Mouse (Mus musculus) embryo, embryonic 10 days (tissue): Measurements from ENCODE around the gene Mapk10.
A peak's percentile ranks its signal among the peaks of the same experiment; 100 is the strongest.

Source experiments
- DNase-seq: peaks from one replicate; pipeline ENCODE4 v3.0.0-alpha.2; 2015; ENCODE audit warnings: low spot score

The Mapk10 gene

DNA sequence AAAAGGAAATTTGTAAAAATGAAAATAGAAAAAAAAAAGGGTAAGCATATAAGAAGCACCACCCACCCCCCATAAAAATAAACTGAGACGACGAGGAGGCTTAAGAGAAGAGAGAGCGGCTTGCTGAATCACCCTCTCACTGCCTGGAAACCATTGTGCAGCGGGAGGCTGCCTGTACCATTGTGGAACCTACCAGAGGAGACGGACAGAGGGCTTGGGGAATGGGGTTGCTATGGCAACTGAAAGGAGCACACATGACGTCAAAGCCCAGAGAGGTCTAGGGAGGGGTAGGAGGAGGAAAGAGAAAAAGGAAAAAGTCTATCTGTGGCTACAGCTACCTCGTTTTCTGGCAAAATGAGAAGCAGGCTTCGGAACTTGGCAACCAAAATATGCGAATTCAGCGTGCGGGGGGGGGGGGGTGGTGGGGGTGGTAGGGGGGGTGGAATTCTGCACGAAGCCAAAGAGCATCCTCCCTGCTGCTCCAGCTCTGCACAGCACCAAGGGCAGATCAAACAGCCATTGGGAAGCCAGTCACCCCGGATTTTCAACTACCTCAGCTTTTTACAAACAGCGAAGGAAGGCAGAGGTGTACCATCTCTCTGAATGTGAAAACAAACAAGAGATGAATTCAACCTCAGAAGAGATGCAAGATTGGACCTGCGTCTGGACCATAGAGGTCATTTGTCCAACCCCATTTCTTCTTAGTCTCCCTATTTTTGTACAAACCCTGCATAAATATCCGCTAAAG, at the start of gene Mapk10:
TSS of gene Mapk10 (minus strand) at position 234 of the 748 bp plus-strand sequence.
- peak; percentile 94 for DNase-seq

DNA sequence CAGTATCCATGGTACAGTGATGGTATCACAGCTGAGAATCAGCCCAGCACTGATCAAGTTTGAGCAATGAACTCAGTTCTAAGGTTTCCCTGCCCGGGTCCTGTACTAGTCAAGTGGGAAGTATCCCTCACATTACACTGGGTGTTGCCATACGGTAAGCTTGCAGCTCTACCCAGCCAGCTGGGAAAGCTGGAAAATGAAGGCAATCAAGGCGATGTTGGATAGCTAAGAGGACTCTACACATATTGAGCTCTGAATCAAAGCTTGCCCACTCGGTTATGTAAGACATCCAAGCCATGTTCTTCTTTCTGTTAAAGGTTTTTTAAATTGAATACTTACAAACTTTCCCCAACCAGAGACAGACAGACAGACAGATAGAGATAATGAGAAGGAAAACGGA, 45.0 kb upstream of the Mapk10 start:
- DNase-seq = no peak

DNA sequence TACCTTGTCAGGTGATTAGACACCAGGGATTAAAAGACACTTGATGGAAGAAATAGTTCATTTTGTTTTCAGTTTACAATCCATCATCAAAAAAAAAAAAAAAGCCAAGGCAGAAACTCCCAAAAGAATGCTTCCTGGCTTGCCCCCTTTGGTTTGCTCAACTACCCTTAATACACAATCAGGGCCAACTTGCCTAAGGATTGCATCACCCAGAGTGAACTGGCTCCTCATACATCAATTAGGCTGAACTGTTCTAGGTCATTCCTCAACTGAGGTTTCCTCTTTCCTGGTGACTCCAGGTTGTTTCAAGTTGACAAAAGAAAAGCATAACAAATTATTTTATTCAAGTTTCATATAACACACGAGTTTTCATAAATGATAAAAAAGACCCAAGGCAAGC, 31.3 kb upstream of the Mapk10 start:
- DNase-seq = no peak

DNA sequence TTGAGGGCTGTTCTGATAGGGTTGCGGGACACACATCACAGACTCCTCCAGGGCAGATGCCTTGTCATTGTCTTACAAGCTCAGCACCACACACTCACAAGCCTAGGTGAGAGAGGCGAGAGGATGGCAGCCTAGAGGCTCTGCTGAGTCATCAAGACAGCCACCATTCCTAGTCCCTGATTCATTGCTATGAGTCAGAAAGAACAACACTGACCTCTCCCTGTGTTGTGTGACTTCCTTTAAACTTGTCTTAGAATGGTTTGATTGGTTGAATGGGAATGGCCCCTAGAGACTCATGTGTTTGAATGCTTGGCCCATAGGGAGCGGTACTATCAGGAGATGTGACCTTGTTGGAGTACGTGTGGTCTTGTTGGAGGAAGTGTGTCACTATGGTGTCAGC, 20.7 kb upstream of the Mapk10 start:
- no peak for DNase-seq

DNA sequence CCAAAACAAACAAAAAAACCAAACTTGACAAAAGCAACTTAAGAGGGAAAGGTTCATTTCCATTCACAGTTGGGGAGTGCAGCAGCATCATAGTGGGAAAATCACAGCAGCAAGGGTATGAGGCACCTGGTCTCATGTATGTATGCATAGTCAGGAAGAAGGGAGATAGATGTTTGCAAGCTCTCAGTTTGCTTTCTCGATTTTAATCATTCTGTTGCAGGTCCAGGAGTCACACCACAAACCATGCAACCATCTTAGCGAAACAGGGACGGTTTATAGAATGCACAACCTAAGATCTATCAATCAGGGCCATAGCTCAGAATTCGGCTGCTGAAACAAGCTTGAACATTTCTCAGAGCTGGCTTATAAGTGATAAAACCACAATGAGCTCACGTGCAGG, 19.2 kb upstream of the Mapk10 start:
- no peak for DNase-seq

DNA sequence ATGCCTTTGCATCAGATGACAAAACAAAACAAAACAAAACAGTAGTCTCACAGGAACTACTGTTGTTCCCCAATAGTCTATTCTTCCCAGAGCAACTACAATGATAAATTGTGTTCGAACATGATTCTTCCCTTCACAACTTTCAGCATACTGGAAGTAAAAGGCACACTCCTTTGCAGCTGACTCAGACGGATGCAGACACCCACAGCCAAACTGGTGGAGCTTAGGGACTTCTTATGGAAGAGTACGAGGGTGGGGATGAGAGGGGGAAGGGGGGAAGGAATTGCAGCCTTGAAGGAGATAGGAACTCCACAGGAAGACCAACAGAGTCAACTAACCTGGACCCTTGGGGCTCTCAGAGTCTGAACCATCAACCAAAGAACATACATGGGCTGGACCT, 18.2 kb upstream of the Mapk10 start:
- DNase-seq = no peak

DNA sequence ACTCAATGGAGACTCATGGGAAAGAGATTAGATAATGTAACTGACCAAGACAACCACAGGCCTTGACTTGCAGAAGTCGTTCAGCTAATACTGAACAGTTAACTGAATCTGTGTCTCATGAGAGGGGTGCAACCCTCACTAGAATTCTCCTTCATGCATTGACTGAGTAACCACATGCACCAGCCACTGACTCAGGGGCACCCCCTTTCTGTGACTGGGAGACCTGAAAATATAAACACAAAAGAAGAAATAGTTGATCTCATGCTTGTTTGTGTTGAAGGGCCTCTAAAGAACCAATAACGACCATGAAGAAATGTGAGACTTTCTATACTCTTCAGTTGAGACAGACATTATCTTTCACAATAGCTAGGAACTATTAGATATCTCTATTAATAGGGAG, 10.9 kb upstream of the Mapk10 start:
- DNase-seq = no peak

DNA sequence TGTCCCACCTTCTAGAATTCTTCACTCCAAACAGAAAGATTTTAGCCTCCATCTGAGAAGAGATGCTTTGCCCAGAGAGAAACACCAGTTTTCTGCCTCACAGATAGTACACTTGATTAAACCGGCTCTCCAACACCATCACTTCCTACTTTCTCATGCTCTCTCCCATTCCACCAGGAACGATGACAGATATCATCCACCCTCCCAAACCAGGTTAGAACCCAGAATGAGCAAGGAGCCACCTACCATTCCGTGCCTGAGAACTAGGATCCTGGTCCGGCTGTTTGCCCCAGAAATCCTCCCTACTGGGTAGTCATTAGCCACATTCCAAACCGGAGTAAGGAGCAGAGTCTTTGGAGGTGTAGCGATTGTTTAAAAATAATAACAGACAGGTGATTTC, 490 bp downstream of the Mapk10 start:
- no peak for DNase-seq

DNA sequence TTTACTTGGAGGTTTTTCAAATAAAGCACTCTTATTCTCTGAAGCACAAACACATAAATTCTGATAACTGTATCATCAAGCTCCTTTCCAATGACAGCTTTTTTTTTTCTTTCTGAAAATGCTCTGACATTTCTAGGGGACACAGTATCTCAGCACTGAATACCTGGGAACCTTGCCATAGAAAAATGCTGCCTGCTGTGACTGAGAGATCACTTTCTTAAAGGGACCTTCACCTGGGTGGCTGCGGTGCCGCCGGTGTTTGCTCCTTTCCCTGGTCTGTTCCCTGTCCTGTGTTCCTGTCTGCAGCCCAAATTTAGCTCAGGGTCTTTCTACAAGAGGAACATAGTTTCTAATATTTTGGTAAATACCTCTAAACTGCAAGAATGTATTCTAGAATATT, 1.1 kb downstream of the Mapk10 start:
- DNase-seq = no peak

DNA sequence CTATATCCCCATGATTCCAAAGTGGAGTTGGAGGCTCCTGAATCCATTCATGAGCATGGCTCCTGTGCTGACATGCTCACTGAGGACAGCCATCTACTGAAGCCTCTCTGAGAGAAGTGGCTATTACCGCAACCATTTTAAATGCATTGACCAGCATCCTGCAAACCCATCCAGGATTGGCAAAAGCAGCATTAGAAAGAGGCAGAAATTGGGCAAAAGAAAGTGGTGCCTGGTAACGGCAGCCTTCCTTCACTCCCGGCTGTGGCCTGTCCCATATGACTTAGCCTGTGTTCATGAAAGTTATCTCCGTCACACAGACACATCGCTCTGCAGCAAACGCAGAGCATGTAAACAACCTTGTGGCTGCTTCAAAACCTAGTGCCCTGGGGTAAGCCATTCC, 1.6 kb downstream of the Mapk10 start:
- no peak for DNase-seq

DNA sequence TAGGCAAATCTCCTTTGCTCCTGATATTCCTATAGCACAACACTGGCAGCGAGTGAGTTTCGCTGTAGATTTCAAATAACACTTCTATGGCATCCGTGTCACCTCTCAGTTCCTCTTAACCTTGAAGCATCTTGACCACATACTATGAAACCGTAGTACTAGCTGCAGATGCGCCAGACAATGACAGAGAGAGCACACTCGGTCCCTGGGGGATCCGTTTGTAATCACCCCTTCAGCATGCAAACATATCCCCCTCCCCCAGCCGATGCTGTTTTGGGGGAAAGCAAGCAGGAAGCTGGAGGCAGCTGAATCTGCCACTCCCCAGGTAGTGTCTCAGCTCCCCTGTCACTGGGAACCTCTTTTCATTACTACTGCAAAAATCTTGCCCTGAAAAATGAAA, 2.3 kb downstream of the Mapk10 start:
- DNase-seq = no peak

DNA sequence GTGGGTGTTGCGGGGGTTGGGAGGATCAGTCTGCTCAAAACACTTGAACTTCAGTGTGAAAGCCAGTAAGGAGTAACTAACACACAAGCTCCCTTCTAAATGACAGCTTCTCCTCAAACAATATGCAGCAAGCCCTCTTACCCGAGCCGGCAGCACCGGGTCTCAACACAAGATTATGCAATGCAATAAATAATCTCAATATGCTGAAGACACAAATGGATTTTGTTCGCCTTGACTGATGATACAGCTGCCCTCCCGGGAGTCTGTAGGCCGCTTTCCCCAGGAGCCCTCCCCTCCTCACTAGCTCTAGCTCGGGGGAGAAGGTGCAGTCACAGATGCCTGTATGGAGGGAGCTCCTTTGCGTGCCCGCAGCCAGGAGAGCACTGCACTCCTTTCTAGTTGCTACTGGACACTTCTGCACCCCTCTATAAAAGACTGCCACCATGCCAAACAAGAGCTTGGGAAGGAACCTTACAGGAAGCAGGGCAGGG, 3.1 kb downstream of the Mapk10 start:
- no peak for DNase-seq

DNA sequence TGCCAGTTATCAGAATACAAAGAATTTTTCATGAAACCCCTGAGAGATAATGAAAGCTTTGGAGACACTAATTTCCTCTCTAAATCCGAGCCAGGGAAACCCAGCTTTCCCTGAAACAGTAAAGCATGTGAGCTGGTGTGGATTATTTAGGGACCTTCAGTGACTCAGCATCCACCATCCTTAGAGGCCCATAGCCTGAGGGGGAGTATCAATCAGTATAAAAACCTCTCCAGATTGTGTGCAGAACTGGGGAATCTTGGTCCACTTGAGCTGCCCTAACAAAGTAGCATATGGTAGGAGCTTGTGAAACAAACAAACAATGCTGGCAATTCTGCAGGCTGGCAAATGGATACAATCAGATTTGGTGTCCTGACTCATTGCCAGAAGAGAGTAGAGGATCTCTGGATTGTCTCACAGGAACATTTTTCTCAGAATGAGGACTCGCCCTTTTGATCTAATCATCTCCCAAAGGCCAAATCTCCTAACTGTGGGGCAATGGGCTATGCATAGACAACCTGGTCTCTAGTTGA, 13.3 kb downstream of the Mapk10 start:
- DNase-seq = no peak

DNA sequence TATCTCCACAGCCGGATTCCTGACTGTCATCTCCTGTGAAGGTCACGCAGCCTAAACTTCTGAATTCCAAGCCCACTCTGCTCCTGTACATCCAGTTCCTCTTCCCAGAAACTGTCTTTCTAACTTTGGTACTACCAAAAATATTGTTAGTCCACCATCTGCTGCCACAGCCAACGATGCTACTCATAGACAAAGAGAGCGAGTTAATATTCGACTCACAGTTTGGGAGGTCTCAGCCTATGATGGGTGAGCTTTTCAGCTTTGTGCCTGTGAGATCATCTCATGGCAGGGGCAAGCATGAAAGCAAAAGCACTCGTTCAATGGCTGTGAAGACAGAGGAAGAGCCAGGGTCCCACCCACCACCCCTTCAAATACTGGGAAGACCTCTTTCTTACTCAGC, 16.6 kb downstream of the Mapk10 start:
- DNase-seq = no peak

DNA sequence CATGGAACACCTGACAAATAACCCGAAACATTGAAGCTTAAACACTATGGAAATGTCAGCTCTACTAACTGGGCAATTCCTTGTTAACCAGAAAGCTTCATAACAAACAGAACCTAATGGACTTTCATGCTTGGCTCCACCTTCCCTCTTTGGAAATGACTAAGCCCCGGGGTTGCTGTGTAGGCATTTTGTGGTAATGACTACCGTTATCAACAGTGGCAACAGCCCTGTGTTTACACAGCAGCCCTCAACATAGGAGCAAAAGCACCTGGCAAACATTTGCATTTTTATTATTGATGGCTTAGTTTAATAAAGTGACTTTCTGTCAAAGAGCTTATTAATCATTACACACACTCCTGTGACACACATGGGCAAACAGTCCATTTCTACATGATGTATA, 17.4 kb downstream of the Mapk10 start:
- DNase-seq = no peak

DNA sequence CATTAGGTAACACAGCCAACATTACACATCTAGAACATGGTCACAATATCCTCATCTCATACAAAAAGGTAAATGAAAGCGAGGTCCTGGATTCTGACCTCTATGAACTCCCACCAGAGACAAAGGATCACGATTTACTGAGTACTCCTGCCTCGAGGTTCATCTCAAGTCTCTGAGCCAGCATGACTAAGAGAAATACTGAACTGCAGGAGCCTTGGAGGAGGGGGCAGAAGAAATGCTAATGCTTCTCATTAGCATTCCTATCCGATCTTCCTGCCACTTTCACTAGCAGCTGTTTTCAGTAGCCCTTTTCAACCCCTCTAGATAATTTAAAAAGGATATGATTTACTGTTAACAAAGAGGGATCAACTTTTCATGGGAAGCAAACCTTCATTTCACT, 19.6 kb downstream of the Mapk10 start:
- DNase-seq = no peak

DNA sequence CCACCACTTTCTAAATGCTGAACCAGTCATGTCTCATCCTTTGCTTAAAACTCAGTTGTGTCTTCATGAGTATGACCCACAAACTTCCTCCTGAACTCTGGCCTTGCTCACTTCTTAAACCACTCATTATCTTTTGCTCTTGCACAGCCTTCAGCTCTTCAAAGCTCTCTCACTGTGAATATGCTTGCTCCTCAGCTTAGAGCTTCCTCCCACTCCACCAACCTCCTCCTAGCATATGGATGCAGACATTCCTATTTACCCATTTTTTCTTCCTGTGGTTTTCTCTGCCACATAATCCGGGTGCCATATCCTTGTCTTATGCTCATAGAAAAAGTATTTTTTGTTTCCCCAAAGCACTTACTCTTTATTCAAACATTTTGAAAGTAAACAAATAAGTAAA, 26.9 kb downstream of the Mapk10 start:
- DNase-seq = no peak

DNA sequence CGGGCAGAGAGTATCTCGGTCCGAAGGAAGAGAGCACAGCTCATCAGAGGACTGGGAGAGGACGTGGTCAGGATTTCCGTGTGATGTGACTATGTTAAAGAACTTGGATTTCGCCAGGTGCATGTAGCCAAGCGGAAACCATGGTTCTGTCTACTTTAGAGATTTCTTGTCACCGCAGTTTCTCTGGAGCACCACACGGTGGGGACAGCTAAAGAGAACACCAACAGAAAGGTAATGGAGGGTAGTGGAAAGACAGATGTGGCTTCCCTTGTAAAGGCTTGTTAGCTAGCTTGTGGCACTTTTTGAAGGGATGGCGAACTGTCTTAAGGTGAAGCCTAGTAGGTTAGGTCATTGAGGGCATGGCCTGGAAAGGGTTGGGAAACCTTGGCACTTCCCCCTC, 29.5 kb downstream of the Mapk10 start:
- no peak for DNase-seq

DNA sequence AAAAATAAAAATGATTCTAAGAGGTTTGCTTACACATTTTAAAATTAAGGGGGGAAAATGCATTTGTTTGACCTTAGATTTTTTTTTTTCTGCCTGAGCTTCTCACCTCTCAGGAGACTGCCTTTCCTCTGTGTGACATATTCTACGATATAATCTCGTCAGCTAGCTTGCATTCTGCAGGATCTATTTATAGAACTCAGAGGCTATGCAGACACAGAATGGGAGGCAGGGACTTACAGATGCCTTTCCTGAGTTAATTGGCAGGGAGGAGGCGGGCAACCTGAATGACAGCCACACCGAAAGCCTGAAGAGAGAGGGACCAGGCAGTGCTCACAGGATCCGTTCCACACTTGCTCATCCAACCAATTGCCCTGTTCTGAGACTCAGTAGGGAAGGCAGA, 34.1 kb downstream of the Mapk10 start:
- DNase-seq = no peak

DNA sequence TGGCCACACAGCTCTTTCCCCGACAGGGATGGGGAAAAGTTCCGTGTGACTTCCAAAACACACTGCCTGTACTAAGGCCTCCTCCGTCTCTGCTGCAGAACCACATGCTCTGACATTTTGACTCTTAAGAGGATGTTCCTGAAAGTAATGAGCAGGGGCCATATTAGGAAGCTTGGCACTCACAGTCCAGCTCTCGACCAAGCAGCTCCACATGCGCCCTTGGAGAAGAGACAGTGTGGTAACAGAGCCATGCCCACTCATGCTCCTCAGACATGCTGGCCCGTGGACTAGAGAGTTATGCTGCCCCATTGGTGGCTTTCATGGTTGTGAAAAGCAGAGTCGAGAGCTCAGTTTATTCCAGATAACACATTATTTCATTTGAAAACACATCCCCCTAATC, 35.1 kb downstream of the Mapk10 start:
- no peak for DNase-seq

DNA sequence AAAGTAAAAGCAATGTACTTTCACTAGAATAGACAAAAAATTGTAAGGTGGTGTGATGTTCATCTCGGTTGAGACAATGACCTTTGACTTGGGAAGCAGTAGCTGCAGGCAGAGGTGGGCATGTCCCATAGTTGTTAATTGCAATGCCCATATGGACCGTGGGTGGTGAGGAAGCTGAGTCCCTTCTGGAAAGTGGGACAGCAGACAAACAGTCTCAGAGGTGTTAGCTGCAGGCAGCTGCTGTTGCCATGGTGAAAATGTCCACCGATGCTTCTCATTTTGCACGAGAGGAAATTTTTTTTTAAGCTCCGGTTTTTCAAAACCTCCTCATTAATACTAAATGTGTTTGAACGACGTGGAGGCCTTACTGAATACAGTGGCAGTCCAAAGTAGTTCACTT, 36.5 kb downstream of the Mapk10 start:
- DNase-seq = no peak

DNA sequence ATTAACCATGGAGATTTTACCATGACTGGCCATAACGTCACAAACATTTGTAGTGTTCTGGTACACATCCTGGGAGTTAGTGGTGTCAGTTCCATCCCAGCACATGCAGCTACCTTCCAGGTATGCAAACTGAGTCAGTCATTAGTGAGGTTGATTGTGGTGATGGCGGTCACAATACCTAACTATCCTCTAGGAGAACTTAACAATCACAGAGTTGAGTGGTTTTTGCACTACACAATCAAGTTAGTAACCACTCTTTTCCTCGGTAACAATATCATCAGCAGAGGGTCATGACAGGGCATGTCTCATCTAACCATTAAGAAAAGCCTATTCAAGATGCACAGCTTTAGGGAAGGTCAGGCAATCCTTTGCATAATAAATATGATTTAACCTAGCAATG, 39.9 kb downstream of the Mapk10 start:
- no peak for DNase-seq

DNA sequence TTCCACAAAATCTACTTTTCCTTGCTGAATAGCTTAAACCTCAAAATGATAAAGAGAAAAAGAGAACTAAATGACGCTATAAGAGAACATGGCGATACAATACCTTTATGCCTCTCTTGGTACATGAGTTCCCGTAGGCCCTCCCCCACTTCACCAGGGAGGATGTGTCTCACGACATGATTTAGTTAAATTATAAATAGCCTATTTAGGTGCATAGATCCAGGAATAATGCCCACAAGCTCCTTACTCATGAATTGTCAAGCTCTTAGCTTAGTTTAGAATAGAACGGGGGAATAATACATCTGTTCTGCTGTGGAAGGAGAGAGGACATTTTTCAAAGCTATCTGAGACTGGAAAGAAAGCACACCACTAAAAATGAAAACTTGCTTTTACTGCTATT, 43.8 kb downstream of the Mapk10 start:
- DNase-seq = no peak

DNA sequence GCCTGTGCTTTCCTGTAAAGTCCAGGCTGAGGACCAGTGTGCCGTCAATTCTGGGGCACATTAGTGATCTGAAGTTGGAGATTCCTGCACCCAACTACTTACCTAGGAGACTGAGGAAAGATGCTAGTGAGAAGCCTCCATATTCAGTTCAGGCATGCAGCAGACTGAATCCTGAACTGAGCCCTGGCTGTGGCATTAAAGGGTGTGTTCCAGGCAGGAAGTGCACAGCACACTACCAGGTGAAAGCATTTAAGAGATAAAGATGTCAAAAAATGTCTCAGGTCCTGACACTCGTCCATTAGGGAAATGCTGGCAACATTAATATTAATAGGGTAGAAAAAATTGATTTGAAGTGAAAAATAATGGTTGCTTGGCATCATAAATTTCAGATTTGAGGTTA, 44.4 kb downstream of the Mapk10 start:
- DNase-seq = no peak
